Mouse (Mus musculus): ENCODE measurements around the gene Mmp13. TPM values are rescaled to one million over a fixed set of nuclear protein-coding genes. Genes with fewer than 3 reads are reported as not detected.
"Not testable (repeated sequence)": the region's sequence is repeated elsewhere in the genome, so short reads cannot be mapped to it uniquely, and the experiment has no call there.

Gene Mmp13
- total RNA-seq (2015), result 0.36 and 0.39 TPM in 2 replicates
- 0.08 and 0.48 TPM in 2 replicates for total RNA-seq (2017)

DNA sequence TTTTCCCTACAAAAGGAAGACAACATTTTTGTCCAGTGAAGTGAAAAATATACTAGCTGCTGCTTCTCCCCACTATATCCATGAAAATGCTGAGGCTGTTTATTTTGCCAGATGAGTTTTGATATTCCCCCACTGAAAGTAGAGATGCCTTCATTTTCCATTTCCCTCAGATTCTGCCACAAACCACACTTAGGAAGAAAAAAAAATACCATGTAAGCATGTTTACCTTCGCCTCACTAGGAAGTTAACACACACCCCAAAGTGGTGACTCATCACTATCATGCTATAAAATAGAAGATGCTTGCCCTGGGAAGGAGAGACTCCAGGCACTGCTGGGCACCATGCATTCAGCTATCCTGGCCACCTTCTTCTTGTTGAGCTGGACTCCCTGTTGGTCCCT lies at the start of gene Mmp13:
TSS of gene Mmp13 (plus strand) at position 301 of the 400 bp plus-strand sequence.
- no peak for ATAC-seq (ENCODE audit: poor library complexity, severe bottlenecking)

DNA sequence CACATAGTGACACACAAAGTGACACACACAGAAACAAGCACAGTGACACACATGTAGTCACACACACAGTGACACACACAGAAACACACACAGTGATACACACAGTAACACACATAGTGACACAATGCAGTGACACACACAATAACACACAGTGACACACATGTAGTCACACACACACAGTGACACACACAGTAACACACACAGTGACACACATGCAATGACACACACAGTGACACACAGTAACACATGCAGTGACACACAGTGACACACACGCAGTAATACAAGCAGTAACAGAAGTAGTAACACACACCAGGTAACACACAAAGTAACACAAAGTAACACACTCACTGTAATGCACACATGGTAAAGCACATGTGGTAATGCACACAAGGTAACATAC lies 33.7 kb upstream of the Mmp13 start:
- no peak for ATAC-seq (ENCODE audit: poor library complexity, severe bottlenecking)

DNA sequence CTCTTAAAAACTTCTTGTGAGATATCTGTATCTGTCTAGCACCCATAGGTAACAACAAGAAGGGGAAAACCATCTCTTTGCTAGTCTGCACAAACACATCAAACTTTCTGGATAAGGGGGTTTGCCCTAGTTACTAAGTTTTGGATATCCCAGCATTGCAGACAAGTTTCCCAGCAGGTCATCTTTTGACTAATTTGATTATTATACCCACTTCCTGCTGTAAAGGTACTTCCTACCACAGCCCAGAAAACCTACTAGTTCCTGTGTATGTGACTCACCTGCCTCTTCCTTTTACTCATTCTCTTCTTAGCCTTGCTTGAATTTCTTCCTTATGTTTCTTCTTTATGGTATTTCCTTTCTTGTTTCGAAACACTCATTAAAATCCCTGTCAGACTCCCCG lies 32.3 kb upstream of the Mmp13 start:
- ATAC-seq (ENCODE audit: poor library complexity, severe bottlenecking), result no peak

DNA sequence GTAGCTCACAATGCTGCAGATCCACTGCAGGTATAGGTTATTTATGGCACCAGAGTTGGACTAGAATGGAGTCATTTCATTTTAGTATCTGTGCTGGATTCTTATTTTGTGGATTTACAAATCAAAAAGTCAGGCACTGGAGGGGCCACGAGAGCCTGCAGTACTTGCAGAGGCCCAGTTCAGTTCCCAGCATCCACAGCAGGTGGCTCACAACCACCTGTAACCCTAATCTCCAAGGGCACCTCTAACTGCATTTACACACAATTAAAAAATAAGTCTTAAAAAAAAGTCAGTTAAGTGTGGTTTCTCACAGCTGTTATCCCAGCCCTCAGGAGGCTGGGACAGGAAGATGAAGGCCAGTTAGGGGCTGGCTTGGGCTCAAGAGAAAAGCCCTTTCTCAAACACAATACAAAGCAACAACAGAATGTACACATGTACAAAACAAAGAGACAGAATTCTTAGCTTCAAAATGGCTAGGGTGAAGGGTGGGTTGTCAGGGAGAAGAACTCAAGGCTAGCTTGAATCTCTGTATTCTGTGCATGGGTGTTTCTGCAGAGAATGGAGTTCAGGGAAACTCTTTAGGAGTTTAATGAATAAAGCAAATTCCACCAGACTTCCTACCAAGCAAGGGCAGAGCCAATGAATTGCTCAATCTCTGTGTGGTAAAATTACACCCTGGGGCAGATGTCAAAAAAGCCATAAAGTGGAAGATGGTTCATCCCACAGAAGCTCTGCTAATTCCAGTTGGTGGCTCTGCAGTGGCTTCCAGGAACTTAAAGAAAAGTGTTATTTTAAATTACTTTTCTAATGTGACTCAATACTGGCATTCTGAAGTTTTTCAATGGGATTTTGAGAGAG lies 19.3 kb upstream of the Mmp13 start:
- ATAC-seq (ENCODE audit: poor library complexity, severe bottlenecking), result peak; percentile 49; the same call in 1 of the 2 replicates

DNA sequence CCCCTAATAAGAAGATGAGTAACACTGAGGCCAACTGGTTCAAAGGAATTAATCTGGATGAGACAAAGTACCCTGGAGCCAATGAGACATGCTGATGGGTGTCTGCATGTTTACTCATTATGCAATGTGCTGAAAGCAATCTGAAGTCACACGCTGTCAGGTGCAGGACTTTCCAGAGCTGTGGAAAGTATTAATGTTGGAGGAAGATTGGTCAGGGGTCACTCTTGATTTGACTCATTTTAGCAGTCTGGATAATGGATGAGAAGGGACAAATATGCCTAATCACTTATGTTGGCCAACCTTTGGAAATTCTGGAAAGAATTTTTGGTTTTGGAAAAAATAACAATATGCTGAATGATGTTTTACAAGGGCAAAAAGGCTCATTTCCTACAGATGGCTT lies 10.6 kb upstream of the Mmp13 start:
- ATAC-seq (ENCODE audit: poor library complexity, severe bottlenecking), result no peak

DNA sequence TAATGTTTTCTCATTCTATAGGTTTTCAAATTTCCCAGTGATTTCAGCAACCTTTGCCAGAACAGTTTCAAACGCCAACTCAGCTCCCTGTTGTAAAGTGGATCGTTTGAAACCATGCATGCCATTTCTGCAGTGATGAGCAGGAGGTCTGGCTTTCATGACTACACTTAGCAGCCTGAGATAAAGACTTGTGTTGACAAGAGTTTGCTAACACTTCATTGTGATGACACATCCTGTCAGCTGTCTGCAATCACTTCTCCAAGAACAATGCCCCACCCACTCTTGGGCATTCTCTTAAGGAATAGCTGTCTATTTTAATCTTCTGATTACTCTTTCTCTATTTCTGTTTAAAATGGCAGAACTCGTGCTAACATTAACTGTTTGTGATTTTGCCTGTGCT lies 2.2 kb upstream of the Mmp13 start:
- ATAC-seq (ENCODE audit: poor library complexity, severe bottlenecking), result peak; percentile 73

DNA sequence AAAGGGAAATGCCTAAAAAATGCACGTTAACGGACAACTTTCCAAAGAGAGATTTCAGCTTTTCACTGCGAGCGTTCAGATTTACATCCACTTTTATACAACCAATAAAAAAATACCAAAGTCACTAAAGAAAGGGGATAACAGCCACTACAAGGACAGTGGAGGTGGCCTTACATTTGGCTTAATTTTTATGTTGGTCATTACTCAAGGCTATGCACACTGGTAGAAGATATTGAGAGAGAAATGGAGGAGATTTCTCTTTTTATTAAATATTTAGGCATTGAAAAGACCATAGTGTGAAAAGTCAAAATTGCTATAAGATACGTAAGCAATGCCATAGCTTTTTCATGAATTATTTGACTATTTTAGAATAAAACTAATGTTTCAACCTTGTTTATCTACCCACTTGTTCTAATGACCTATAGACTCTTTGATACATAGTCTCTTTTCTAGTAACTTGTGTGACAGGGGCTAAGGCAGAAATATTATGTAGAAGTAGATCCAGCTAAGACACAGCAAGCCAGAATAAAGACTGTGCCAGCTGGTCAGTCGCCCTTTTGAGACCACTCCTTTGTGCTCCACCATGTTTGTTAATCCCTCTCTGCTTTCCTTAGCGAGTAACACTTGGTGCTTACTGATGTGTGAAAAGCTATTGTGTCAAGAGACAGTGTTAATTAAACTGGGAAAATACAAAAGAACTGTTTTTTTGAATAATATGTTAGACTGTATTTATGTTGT lies 10.4 kb downstream of the Mmp13 start:
- ATAC-seq (ENCODE audit: poor library complexity, severe bottlenecking), result no peak

DNA sequence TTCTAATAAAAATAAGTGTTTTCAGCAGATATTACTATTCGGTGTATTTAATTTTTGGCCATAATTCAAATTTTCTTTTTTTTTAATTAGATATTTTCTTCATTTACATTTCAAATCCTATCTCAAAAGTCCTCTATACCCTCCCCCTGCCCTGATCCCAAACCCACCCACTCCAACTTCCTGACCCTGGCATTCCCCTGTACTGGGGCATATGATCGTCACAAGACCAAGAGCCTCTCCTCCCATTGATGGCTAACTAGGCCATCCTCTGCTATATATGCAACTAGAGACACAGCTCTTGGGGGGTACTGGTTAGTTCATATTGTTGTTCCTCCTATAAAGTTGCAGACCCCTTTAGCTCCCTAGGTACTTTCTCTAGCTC lies 11.0 kb downstream of the Mmp13 start:
- not testable (repeated sequence) for ATAC-seq (ENCODE audit: poor library complexity, severe bottlenecking)

DNA sequence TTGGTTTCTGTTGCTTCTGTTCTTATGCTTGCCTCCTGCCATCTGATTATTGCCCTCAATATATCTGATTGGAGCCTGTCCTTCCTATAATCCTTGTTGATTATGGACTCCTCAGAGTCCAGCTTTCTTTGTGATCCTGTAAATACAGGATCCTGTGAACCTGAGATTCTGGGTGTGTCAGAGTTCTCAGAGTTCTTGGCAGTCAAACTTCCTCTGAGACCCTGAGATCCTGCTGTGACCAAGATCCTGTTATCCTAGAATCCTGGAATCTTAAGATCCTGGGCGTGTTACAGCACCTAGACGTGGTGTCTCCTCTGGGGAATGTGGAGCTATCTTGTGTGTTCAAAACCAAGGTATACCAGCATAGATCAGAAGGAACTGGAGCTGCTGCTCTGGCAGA lies 17.2 kb downstream of the Mmp13 start:
- ATAC-seq (ENCODE audit: poor library complexity, severe bottlenecking), result no peak

DNA sequence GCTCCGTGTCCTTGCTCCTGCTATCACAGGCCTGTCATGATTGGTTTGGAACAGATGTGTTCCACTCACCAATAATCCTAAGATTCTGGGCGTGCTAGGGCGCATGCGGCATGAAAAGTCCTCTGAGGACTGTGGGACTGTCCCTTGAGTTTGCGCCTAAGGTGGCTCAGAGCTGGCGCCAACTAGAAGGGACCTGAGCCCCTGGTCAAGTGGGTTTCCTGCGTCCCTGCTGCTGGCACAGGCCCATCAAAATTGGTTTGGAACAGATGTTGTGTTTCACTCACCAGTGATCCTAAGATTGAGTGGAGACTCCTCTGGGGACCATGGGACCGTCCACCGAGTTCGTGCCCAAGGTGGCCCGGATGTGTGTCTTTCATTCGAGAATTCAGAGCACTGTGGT lies 17.6 kb downstream of the Mmp13 start:
- no peak for ATAC-seq (ENCODE audit: poor library complexity, severe bottlenecking)

DNA sequence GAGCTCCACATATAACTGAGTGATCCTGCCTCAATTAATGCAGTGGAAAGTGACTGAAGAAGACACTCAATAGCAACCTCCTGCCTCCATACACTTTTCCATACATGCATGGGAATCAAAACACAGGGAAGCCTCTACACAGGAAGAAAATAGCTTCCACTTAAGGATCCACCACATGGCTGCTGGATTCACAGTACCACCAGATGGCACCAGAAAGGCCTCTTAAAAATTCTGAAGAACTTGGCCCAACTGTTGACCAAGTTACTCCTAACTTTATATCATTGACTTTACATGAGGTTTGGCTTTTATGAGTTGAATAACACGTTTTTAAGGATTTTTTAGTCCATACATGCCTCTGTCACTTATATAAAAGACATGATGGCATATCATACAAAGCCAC lies 19.8 kb downstream of the Mmp13 start:
- ATAC-seq (ENCODE audit: poor library complexity, severe bottlenecking), result no peak

DNA sequence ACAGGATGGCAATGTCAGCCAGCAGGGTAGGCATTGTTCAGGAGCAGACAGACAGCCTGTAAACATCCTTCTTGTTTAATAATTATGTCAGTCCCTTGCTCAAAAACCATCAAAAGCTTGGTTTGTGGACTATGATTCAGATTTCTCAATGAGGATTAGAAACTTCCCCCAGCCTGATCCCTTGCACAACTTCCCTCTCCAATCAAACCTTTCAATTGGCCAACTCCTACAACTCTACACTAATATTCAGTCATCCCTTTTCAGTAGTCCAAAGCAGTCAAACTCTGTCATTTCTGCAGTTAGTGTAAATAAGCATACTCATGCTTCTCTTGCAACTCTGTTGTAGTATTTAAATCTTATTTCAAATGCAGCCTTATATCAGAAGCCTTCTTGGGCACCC lies 59.5 kb downstream of the Mmp13 start:
- ATAC-seq (ENCODE audit: poor library complexity, severe bottlenecking), result peak; percentile 87

Other genes starting within 250 kb of the Mmp13 start
- gene Dync2h1, start 88.1 kb upstream of the Mmp13 start, total RNA-seq (2015), result 1.6 and 3.1 TPM in 2 replicates
- gene Dync2h1, start 88.1 kb upstream of the Mmp13 start, total RNA-seq (2017), result 3.2 and 4.9 TPM in 2 replicates
- gene Dcun1d5, start 88.0 kb upstream of the Mmp13 start, total RNA-seq (2015), result 78.9 and 80.8 TPM in 2 replicates
- gene Dcun1d5, start 88.0 kb upstream of the Mmp13 start, total RNA-seq (2017), result 69.1 and 70.8 TPM in 2 replicates
- gene Mmp12, start 71.9 kb downstream of the Mmp13 start, total RNA-seq (2015), result not detected in 2 replicates
- 0.07 TPM in 1 of 2 replicates, not detected in the other for gene Mmp12, start 71.9 kb downstream of the Mmp13 start, total RNA-seq (2017)
- gene Mmp1b, start 115.5 kb downstream of the Mmp13 start, total RNA-seq (2015), result not detected in 2 replicates
- gene Mmp1b, start 115.5 kb downstream of the Mmp13 start, total RNA-seq (2017), result not detected in 2 replicates
- not detected in 2 replicates for gene Mmp3, start 173.3 kb downstream of the Mmp13 start, total RNA-seq (2015)
- not detected in 2 replicates for gene Mmp3, start 173.3 kb downstream of the Mmp13 start, total RNA-seq (2017)
- not detected in 2 replicates for gene Mmp10, start 229.8 kb downstream of the Mmp13 start, total RNA-seq (2015)
- gene Mmp10, start 229.8 kb downstream of the Mmp13 start, total RNA-seq (2017), result not detected in 2 replicates